Mouse (Mus musculus): ENCODE results near the gene Pex7.

GRCm38 (mm10) chr10:19946644-19947043 lies 39.2 kb upstream of the Pex7 start:
- no peak for TF ChIP-seq POLR2AphosphoS5 (IDR thresholded peaks at IDR 0.05; ENCODE audit: insufficient replicate concordance, low read depth, low read length)
- TF ChIP-seq CTCF (IDR thresholded peaks at IDR 0.05; ENCODE audit: low read depth, low read length): no peak
- no peak for TF ChIP-seq TAL1 (conservative IDR thresholded peaks at IDR 0.05; ENCODE audit: low read depth, low read length)
